Mouse (Mus musculus) heart, embryonic 11.5 days (tissue): ENCODE data around the gene Igfbp4. TPM values are rescaled to one million over a fixed set of nuclear protein-coding genes. Genes with fewer than 3 reads are reported as not detected.

Source experiments
- ATAC-seq: fragments of 200-750 bp; cut with Nextera tagmentation; replicated peaks from 2 replicates; pipeline ENCODE4 v1.8.0; 2017; ENCODE audit warnings: moderate library complexity; ENCODE audit not compliant: insufficient number of reproducible peaks, low FRiP score, low TSS enrichment
- H3K27ac ChIP-seq: fragments of 300-500 bp; sonication (generic); 2 replicates; pipeline ENCODE4 v1.5.1; 2014; ENCODE audit warnings: mild to moderate bottlenecking, low read depth, low read length
- H3K27me3 ChIP-seq: fragments of 300-500 bp; sonication (generic); 2 replicates; pipeline ENCODE4 v1.6.1; 2014; ENCODE audit warnings: mild to moderate bottlenecking, low read length, mixed read lengths; ENCODE audit not compliant: control insufficient read depth, insufficient read depth
- H3K36me3 ChIP-seq: fragments of 300-500 bp; sonication (generic); 2 replicates; pipeline ENCODE4 v1.6.1; 2014; ENCODE audit warnings: mild to moderate bottlenecking, low read length, moderate library complexity, mixed read lengths; ENCODE audit not compliant: control insufficient read depth, insufficient read depth
- H3K4me1 ChIP-seq: fragments of 300-500 bp; sonication (generic); 2 replicates; pipeline ENCODE4 v1.6.1; 2014; ENCODE audit warnings: low read length; ENCODE audit not compliant: control insufficient read depth, insufficient read depth
- H3K4me2 ChIP-seq: fragments of 300-500 bp; sonication (generic); 2 replicates; pipeline ENCODE4 v1.6.1; 2014; ENCODE audit warnings: mild to moderate bottlenecking, moderate library complexity
- H3K4me3 ChIP-seq: fragments of 300-500 bp; sonication (generic); 2 replicates; pipeline ENCODE4 v1.5.1; 2014; ENCODE audit warnings: low read depth, low read length
- H3K9ac ChIP-seq: fragments of 300-500 bp; sonication (generic); 2 replicates; pipeline ENCODE4 v1.6.1; 2014; ENCODE audit warnings: mild to moderate bottlenecking, low read depth, low read length, moderate library complexity
- H3K9me3 ChIP-seq: fragments of 300-500 bp; sonication (generic); replicated peaks from 2 replicates; pipeline ENCODE4 v1.6.1; 2016; ENCODE audit warnings: low read length; ENCODE audit not compliant: control insufficient read depth
- WGBS: fragments of 180-500 bp; shearing (Covaris S2); extraction: QIAGEN DNeasy Blood & Tissue Kit; methylation state at CpG from one replicate; pipeline ENCODE4 v1.1.7; 2014; ENCODE audit not compliant: insufficient replicate concordance; 5-methylcytosine and 5-hydroxymethylcytosine counted together
- polyA plus RNA-seq: library from polyadenylated mRNA; unstranded; fragments of >200 nt; fragmentation: Nextera tagmentation; extraction: Ambion mirVana; gene quantifications from 2 replicates; pipeline ENCODE4 v1.2.1, GENCODE M21; 2014

Gene Igfbp4
- polyA plus RNA-seq, 1 experiment from 2014 or later: 284 TPM

DNA sequence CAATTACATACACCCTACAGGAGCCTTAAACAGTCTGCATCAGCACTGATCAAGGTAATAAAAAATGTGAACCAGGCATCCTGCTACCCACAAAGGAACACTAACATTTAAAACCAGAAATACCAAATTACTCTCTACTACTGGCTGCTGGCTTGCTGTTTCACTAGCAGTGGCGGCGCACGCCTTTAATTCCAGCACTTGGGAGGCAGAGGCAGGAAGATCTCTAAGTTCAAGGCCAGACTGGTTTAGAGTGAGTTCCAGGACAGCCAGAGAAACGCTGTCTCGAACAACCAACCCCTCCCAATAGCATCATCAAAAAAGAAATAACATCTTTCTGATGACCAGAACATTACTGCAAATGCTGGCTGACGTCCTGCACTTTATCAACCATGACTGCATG lies 21.2 kb upstream of the Igfbp4 start:
- no peak overlapping the region for H3K9ac ChIP-seq
- no peaks in the 10 kb centered on the region for H3K4me1 ChIP-seq
- H3K27me3 ChIP-seq: no peaks in the 10 kb centered on the region
- H3K4me3 ChIP-seq: no peak overlapping the region
- no peak overlapping the region for H3K4me2 ChIP-seq
- H3K27ac ChIP-seq: no peak overlapping the region
- peaks cover 39% of the 10 kb centered on the region for H3K36me3 ChIP-seq
- 92% methylated on average over 6 of the region's 6 CpGs for WGBS
- ATAC-seq: no peak
- H3K9me3 ChIP-seq: no peaks in the 10 kb centered on the region

DNA sequence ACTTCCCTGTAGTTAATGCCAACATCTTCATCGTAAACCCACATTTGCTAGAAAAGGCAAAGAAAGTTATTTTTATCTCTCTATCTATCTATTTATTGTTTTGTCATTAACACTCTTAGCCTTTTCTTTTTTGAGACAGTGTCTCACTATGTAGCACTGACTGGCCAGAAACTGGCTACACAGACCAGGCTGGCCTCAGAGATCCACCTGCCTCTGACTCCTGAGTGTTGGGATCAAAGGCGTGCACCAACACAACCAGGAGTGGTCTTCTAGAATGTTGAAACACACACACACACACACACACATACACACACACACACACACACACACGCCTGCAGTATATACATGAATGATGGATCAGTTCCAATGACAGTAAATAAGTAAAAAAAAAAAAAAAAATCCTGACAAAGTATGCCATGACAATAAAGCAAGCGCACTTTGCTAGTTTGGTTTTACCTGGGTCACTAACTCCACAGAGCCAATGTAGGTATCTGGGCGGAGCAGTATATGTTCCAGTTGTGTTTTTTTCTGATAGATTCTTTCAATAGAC lies 18.6 kb upstream of the Igfbp4 start:
- H3K9ac ChIP-seq: 0 out of 2 replicates have a peak overlapping the region, but pooled peaks have one; percentile 29
- 82% methylated on average over 5 of the region's 5 CpGs for WGBS

DNA sequence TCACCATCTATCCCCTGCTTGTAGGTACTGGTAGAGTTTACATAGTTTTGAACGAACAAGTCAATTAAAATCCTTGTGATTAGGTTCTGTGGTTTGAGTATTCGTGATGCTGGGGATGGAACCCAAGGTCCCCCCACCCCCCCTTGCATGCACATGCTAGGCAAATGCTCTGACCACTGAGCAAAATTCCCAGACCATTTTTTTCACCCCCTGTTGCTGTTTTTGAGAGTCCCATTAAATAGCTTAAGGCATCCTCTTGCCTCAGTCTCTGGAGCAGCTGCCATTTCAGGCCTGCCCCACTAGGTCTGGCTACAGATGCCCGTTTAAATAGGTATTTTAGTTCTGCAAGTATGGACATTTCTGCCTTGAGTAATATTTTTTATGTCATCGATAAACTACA lies 17.9 kb upstream of the Igfbp4 start:
- H3K27ac ChIP-seq: no peak overlapping the region
- no peak for ATAC-seq
- no peaks in the 10 kb centered on the region for H3K4me1 ChIP-seq
- H3K36me3 ChIP-seq: peaks cover 20% of the 10 kb centered on the region
- peak overlapping the region; percentile 63 for H3K4me2 ChIP-seq
- H3K9ac ChIP-seq: peak overlapping the region; percentile 93
- H3K4me3 ChIP-seq: peak overlapping the region; percentile 89
- no peaks in the 10 kb centered on the region for H3K27me3 ChIP-seq
- WGBS: 9% methylated on average over 4 of the region's 4 CpGs
- no peaks in the 10 kb centered on the region for H3K9me3 ChIP-seq

More for the DNA sequence above, 18.6 kb upstream of the Igfbp4 start:
- Histone ChIP-seq H3K9me3 (no peaks in the 10 kb centered on the region), H3K36me3 (peaks cover 26% of the 10 kb centered on the region), H3K27me3 (no peaks in the 10 kb centered on the region), H3K4me3 (peak overlapping the region; percentile 89), H3K4me1 (no peaks in the 10 kb centered on the region), H3K27ac (no peak overlapping the region), H3K4me2 (peak overlapping the region; percentile 63)
- ATAC-seq: no peak

DNA sequence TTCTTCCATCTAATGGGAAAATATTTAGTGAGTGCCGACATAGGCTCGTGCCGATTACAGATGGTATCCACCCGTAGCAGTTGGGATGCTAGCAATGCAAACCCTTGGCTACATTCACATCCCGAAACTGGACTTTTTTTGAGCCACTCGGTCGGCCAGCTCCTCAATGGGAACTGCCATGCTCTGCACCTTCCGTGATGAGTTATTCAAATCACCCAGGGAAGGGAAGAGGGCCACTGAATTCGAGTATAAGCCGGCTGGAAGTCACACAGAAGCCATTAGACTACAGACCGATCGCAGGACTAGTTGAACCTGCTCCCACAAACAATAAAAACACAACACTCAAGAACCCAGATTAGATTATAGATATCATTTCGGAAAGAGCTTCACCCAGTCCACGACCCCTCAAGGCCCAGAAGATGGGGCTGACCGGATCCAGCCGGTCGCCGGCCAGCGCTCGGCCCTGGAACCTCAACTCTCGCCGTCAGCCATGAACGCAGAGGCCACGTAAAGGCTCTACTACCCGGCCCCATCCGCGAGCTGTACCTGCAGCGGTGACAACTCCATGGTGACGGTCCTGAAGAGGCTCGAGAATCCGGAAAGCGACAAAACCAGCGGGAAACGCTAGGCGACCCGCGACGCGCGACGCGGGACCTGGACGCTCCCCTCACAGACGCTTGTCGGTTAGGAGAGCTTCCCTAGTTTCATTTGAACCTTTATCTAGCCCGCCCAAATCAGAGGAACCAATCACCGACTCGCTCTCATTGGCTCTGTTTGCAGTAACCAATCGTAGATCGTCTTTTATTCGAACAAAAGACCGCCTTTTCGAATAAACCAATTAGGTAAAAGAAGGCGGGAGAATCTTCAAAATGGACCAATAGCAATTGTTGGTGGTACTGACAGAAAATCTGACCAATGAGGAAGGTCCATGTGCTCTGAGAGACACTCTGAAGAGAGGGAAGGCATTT lies 17.3 kb upstream of the Igfbp4 start, which contains the start of gene Top2a:
Gene Top2a (minus strand): TSS at position 690 of the 968 bp plus-strand sequence.
- Histone ChIP-seq H3K27ac (peak within 1 kb of the TSS; percentile 68), H3K27me3 (no peaks in the 10 kb centered on the region), H3K4me1 (no peaks in the 10 kb centered on the region), H3K36me3 (peaks cover 19% of the 10 kb centered on the region), H3K9me3 (no peaks in the 10 kb centered on the region), H3K4me3 (peak within 1 kb of the TSS; percentile 89), H3K4me2 (peak within 1 kb of the TSS; percentile 63), H3K9ac (peak within 1 kb of the TSS; percentile 93)
- ATAC-seq: peak; percentile 89
- under 1% methylated on average over 54 of the region's 54 CpGs for WGBS

DNA sequence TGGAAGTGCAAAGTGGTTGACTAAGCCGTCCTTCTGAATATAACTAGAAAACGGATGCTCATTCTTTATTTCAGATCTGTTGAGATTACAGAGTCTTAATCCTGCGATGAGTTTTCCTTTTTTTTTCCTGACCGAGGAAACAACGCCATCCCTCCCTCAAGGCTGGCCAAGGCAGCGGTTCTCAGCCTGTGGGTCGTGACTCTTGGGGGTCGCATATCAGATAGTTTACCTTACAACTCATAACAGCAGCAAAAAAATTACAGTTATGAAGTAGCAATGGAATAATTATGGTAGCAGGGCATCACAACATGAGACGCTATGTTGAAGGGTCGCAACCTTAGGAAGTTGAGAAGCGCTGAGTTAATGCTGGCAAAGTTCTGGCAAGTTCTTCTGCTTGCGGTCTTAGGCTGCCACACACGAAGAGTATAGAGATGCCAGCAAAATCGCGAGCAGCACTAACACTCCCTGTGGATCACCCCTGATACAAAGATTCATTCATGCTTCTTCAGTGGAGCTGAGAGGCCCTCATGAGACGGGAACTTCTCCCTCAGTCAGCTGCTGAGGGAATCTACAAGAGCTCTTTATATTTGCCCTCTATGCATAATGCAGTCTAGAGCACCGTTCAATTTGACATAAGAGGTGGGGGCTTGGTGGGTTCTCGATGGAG lies 16.4 kb upstream of the Igfbp4 start:
- Histone ChIP-seq H3K4me2 (peak overlapping the region; percentile 54), H3K27me3 (no peaks in the 10 kb centered on the region), H3K4me3 (peak overlapping the region; percentile 89), H3K9me3 (no peaks in the 10 kb centered on the region), H3K4me1 (no peaks in the 10 kb centered on the region), H3K9ac (no peak overlapping the region), H3K36me3 (peaks cover 16% of the 10 kb centered on the region), H3K27ac (no peak overlapping the region)
- peak; percentile 5; the same call in 1 of the 2 replicates for ATAC-seq
- WGBS: 46% methylated on average over 18 of the region's 18 CpGs

DNA sequence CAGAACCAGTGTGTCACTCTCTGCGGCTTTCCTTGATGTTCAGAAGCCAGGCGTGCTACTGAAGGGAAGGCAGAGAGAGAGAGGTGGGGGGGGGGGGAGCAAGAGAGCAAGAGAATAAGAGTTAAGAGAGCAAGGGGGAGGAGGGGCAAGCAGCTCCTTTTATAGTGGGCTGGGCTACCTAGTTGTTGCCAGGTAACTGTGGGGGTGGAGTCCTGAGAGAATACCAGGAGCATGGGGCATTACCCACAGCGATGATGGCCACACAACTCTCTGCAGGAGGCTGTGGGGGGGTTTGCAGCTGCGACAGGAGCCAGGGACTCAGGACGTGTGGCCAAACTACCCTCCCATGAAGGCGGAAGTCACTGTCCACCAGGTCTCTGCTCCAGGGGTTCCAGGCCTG lies 15.2 kb upstream of the Igfbp4 start:
- Histone ChIP-seq H3K9me3 (no peaks in the 10 kb centered on the region), H3K27ac (no peak overlapping the region), H3K4me2 (no peak overlapping the region), H3K4me1 (no peaks in the 10 kb centered on the region), H3K4me3 (no peak overlapping the region), H3K9ac (no peak overlapping the region), H3K27me3 (no peaks in the 10 kb centered on the region), H3K36me3 (peaks cover 6% of the 10 kb centered on the region; the same call in 1 of the 2 replicates)
- no peak for ATAC-seq
- 88% methylated on average over 6 of the region's 6 CpGs for WGBS

DNA sequence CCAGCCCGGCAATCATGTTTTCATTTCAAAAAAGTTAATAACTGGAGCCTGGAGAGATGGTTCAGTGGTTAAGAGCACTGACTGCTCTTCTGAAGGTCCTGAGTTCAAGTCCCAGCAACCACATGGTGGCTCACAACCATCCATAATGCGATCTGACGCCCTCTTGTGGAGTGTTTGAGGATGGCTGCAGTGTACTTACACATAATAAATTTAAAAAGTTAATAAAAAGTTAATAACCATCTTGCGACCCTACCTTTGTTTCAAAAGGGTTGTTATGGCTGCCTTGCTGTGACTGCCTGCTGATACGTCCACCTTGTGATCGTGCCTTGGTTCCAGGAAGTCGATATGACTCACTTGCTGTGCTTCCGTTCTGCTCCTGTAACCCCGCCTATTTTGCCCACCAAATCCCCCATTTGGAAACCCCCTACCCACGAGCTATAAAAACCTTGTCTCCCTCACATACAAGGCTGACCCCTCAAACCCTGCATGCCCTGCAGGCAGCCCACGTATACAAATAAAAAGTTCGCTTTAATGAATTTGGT lies 14.1 kb upstream of the Igfbp4 start:
- no peak overlapping the region for H3K9ac ChIP-seq
- no peak for ATAC-seq
- H3K4me2 ChIP-seq: no peak overlapping the region
- H3K27ac ChIP-seq: no peak overlapping the region
- no peaks in the 10 kb centered on the region for H3K4me1 ChIP-seq
- H3K9me3 ChIP-seq: no peaks in the 10 kb centered on the region
- H3K4me3 ChIP-seq: no peak overlapping the region
- H3K36me3 ChIP-seq: no peaks in the 10 kb centered on the region
- 79% methylated on average over 12 of the region's 12 CpGs for WGBS
- H3K27me3 ChIP-seq: no peaks in the 10 kb centered on the region

DNA sequence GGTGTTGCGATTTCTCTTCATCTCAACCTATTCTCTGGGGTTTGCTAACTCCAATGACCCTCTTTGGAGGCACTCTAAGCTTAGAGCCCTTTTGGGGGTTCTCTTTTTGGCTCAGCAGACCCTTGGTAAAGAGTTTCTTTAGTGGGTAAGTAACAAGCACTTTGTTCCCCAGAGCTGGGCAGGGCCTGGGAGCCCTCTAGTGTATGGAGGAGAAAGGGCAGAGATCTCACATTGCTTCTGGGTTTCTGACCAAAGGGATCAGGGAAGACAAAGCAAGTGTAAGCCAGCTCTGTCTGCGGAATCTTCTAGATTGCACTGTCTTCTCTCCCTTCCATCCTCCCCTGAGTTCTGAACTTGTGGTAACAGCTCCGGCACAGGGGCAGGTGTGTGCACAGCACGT lies 5.7 kb upstream of the Igfbp4 start:
- H3K4me2 ChIP-seq: no peak overlapping the region
- H3K4me1 ChIP-seq: peaks cover 4% of the 10 kb centered on the region; the same call in 1 of the 2 replicates
- H3K9ac ChIP-seq: 0 out of 2 replicates have a peak overlapping the region, but pooled peaks have one; percentile 16
- no peaks in the 10 kb centered on the region for H3K36me3 ChIP-seq
- no peaks in the 10 kb centered on the region for H3K9me3 ChIP-seq
- H3K27me3 ChIP-seq: no peaks in the 10 kb centered on the region
- H3K4me3 ChIP-seq: no peak overlapping the region
- no peak overlapping the region for H3K27ac ChIP-seq
- 68% methylated on average over 4 of the region's 4 CpGs for WGBS
- no peak for ATAC-seq
